Mouse (Mus musculus): ENCODE measurements around the gene Fam171b.

The Fam171b gene

DNA sequence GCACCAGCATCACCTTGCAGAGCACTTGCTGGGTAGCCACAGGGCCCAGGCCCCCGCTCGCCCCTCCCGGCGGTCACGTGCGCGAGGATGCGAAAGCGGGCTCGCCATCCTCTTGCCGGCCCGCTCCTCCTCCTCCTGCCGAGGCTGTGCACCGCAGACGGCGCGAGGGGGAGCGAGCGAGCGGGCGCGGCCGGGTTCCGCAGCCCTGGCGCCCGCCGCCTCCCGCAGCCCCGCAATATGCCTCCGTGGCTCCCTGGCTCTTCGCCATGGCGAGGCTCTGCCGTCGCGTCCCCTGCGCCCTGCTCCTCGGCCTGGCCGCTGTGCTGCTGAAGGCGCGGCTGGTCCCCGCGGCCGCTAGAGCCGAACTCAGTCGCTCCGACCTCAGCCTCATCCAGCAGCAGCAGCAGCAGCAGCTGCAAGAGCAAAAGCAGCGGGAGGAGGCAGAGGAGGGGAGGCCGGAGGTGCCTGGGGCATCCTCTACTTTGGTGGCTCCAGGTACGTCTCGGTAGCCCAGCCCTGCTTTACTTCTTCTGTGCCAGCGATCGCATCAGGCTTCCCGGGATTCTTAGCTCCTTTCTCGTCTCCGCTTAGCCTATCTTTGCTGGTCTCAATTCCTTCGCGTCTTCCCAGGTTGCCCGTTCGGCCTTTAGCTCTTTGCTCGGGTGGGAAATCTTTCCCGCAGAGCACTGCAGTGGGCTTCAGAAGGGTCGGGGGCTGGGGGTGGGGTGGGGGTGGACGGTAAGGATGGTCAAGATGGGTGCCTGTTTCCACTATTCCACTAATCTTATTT is at the start of gene Fam171b:
Gene Fam171b, plus strand, starts transcription at position 154 of the 790 bp plus-strand sequence.
- DNase-seq, result peak; percentile 93

DNA sequence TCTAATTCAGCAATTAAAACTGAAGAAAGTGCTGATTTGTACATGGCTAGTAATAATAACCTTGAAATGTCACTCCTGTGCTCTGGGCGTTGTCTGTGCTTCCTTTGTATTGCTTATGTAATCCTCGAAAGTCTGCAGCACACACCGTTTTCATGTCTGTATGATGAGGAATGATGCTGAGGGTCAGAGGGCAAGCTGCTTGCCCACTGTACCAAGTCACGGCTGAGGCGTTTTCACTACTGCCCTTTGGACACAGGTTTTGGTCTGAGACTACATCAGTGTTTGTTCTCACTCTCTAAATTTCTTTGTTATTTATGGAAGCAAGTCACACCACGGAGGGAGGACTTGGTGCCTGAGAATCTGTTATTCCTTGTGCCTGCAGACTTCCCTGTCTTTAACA is 46.4 kb upstream of the Fam171b start:
- no peak for DNase-seq

DNA sequence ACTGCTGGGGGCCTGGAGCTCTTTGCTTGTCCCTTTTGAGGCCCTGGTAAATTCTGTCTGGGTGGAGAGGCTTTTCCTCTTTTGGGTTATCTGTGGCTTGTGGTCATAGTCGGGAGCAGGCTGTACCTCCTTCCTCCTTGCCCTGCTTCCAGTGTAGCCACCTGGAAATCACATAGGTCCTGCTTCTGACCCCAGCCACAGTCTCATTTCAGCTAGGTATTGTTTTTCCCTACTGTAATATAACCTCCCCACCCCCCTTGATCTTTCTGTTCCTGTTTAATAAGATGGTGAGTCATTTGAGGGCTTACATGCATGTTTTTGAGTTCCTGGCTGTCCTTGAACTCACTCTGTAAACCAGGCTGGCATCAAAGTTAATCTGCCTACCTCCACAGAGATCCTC is 45.6 kb upstream of the Fam171b start:
- no peak for DNase-seq

DNA sequence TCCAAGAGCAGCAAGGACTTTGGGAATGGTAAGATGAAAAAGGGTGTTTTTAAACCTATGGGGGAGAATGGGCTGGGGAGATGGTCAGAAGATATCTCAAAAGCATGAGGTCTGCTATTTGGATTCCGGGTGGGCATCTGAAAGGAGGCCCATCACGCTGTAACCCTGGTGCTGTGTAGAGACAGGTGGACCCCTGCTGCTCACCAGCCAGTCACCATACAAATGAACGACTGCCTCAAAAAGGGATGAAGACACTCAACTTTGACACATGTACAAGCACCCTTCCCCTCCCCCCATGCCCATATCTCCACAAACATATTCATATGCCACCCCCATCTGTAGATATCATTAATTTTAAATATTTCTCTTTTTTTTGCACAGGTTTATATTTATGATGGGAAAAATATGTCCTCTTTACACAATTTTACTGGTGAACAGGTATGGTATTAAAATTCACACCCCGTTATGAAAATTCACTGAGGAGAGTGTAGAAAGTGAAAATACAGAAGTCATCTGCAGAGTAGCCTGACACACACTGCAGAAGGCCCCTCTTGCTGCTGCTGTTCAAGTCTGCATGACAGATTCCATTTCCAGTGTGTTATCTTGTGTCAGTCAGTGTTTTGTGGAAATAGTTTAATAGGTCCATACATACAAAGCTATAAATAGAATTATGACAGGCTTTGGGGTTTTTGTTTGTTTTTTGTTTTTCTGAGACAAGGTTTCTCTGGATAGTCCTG is 44.0 kb upstream of the Fam171b start:
- no peak for DNase-seq

DNA sequence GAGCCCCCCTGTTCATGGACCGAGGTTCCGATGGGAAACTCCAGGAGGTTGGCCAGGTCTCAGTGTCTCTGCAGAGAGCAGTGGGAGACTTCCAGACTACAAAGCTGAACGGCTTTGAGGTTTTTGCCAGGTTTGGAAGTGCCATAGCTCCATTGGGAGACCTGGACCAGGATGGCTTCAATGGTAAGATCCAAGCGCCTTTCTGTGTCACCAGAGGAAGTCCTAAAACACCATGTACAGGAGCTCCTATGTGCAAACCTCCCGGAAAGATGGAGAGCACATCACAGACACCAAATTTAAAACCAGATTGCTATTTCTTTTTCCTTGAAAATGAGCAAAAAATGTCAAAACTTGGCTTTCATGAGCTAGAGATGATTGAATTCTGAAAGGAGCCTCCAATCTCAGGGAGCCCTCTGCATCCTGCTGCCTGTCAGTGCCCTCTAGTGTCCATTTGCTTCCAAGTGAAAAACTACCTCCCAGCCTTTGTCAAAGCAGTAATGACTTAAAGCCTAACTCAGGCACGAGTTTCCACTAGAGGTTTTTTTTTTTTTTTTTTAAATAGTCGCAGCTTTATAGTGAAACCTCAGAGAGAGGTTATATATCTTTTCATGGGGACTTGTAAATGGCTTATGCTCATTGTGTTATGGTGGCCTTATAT is 41.2 kb upstream of the Fam171b start:
- DNase-seq, result peak; percentile 76

DNA sequence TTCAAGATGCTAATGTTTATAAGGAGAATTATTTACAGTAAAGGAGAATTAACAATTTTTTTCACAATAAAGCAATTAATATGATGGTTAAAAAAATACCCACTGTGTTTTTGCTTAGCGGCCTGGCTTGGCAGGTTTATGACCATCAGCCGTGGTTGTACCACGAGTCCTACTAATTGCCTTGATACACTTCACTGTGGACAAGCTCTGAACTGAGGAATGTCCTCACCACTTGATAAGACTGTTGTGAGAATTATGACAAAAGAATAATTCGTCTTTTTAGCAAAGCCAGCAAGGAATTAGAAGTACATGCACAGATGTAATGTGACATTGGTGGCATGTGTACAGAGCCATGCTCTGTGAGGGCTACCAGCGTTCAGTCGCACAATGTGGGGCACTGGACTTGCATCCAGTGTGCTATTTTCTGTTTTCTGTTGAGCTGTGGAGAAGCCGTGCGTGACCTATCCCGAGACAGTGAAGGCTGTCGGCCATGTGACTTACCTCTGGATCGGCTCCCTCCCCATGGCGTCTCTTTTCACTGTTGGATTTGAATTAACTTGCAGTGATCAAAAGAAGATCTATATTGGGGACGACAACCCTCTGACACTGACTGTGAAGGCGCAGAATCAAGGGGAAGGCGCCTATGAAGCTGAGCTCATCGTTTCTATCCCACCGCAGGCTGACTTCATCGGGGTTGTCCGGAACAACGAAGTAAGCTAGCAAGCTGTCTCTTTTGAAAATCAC is 20.9 kb upstream of the Fam171b start:
- DNase-seq, result no peak

DNA sequence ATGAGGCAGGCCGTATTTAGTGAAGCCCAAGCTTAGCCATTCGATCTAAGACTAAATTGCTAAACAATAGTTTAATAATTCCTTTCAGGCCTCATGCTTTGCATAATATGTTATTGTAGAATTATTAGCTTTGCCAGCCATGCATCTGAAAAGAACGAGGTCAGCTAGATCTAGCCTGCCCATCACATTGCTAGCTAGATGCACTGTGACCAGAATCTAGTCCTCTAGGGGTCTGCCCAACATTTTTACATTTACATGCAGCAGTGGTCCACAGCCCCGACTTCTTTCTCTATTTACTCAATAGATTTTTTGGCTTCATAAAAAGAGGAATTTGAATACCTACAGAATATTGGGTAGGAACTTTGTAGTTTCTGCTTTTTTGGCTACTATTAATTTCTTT is 20.3 kb upstream of the Fam171b start:
- DNase-seq, result no peak

DNA sequence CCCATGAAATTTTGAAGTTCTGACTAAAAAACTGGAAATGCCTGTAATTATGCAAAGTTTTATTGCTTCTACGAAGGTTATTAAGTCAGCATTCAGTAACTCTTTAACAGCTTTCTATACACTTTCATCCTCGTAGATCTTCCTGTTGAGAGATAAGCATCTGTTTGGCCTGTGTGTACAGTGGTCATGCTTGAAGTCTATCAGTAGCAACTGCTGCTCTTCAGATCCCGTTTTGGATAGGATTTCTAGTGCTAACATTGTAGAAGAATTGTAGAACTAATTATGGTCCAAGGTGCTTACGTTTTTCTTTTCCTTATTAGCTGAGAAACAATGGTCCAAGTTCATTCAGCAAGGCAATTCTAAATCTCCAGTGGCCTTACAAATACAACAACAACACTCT is 16.7 kb upstream of the Fam171b start:
- DNase-seq, result no peak

DNA sequence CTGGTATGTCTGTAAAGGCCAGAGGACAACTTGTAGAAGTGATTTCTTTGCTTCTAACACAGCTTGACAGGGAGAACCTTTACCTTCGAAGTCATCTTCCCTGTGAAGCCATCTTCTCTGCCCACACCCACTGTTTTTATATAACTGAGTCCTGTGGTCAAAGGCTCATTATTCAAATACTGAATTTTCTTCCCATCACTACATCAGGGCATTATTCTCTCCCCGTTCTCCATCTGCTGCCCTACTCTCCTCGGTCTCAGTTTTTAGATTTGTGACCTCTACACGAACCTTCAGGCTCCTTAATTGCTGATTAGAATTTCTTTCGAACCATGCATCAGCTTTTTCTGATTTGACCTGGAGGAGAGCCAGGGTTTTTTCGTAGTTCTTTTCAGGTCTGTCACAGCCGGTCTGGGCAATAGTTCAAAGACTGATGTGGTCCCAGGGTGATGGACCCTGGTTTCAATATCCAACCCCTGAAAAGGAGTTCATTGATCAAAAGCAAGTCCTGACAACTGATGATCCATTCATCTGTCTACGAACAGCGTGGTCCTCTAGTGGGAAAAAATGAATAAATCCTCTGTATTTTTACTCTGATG is 14.4 kb upstream of the Fam171b start:
- no peak for DNase-seq

DNA sequence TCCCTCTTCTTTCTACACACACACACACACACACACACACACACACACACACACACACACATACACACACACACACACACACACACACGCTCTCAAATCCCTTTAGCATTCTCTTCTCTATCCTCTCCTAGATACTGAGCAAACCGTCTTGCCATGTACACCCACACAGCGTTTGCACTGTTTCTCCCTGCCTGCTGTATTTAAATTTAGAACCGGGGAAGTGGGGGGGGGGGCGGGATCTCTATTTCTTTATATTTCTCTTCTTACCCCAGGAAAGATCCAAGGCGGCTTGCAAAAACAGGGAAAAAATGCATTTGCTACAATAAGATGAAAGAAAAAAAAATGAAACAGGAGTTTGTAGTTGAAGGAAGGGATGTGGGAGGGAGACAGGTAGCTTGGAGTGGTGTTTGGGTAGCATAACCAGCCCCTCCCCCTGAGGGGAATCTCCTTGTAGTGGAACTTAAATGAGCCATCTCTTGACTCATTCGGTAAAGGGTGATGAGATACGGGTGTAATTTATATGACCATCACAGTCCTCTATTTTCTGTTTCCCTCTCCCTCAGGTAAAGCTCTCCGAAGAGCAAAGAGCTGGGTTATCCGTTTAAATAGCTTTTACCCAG is 947 bp downstream of the Fam171b start:
- DNase-seq, result no peak

DNA sequence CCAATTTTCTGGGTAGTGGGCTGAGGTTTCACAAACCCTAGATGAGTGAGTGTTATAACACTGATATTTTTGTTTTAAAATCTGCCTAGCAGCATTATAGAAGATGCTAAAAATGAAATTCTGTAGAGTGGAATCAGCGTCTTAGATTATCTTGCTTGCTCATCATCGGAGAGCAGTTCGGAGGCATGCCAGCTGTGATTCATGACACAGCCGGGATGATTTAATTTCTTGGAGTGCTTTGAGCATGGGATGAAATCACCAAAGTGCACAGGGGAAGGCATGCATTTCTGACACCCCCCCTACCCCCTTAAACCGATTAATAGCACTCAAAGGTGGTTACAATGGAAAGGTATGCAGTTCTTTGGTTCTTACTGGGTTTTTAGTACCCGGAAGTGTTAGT is 1.6 kb downstream of the Fam171b start:
- DNase-seq, result no peak

DNA sequence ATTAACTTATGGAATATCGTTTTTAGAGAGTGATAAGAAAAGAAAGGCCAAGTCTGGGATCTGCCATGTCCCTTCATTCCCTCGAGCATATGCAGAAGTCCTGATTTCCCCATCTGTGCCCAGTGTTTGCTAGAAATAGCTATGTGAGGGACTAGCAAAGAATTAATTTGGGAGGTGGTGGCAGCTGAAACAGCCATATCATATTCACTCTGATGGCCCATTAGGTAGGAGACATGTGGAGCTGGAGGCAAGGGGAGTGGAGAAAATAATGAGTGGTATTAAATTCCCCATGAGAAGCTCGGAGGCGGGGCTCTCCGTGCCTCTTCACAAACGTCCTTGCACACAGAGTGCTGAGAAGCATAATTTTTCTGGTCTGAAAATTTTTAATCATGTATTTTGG is 3.7 kb downstream of the Fam171b start:
- DNase-seq, result no peak

DNA sequence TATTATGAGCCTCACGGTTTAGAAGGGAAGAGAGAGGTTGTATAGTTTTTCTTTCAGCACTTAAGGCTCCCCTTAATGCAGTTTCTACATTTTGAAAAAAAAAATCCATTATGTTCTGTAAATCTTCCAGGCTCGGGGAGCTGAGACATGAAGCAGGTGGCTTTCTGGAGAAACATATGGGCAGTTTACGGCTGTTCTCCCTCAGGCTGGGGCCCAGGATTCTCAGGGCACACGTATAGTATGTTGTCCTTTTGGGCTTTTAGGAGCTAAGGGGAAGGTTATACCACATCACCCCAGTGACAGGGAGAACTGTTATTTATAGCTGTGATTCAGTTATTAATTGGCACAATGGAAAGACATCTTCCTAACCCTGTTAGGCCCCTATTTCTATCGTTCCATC is 12.7 kb downstream of the Fam171b start:
- no peak for DNase-seq

DNA sequence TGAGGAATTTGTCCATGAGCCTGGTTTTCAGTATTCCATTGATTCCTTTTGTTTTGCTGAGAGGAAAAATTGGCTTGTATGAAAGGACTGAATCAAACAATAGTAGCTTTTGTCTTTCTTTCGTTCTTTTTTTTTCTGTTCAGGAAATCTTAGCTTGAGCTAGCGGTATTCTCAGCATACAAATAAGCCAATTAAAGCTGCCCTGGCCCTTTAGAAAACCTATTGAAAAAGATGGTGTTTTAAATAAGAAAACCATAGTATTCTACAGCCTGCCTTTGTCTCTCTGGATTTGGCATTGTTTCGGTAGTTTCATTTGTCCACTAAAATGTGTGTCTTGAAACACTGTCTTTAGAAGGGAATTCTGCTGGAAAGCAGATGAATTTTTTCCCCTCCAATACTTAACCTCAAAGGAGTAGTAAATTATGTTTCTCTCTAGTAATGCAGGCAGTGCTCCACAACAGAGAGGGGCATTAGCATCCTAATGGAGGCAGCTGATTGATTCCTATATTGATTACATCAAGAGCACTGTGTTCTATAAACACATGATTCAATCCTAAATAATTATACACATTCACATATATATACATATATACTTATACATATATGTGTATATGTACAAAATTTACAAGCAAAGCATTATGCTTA is 16.6 kb downstream of the Fam171b start:
- no peak for DNase-seq

DNA sequence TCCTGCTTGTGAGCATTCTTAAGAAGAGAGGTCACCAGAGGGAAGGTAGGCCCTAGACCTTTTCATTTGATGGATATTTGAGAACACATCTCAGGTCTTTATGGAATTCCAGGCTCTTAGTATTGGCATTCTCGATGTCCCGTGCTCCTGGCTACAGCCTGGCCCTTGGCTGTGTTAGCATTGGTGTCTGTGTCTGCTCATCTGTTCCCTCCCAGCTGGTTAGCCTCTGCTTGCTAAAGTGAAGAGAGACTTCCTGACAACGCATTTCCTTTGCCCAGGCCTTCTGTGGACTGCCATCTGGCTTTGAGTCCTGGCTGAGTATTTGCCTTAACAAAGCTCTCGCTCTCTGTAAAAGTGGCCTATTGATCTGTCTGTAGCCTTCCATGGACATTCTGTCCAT is 20.5 kb downstream of the Fam171b start:
- no peak for DNase-seq

DNA sequence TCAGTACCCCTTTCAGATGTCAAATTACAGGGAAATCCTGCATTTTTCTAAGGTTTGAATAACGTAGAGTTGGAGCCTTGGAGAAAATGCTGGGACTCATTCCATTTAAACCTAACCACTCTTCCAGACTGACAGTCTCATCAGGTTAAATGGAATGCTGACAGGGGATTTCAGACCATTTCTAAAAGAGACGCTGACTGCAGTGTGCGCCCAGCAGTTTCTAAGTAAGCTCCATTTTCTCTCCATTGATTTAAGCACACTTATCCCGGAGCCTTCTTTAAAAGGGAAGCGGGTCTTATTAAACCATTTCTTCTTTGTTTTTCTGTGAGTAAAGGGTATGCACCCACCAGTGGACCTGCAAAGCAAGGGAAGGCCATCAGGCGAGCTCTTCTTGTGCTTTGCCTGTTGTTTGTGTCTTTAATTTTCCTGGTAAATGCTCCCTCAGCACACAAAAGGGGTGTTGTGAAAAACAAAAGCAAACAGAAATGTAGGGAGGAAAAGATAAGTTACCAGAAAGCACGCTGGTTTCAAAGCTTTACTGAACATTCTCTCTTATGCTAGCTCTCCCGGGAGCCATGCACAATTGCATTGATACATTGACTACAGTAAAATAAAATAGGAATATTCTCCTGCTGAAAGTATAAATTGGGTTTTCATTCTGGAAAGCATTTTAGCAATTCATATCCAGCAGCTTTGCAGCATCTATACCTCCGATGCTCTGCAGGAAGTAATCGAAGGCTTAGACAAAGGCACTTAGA is 23.1 kb downstream of the Fam171b start:
- no peak for DNase-seq

DNA sequence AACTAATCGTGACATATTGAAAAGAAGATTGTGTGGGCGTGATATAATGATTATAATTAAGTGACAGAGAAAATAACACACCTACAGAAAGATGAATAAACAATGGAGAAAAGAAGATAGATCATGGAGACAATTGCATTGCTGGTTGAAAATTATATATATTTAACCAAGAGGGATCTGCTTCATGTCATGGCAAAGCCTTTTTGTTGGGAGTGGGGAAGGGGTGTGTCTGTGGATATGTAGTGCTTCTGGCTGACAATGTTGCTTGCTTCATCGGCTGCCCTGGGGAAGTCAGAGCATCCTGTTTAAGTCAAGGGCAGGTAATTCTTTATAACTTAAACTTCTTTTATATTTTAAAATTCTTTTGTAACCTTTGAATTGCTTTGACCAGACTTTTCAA is 36.1 kb downstream of the Fam171b start:
- no peak for DNase-seq

DNA sequence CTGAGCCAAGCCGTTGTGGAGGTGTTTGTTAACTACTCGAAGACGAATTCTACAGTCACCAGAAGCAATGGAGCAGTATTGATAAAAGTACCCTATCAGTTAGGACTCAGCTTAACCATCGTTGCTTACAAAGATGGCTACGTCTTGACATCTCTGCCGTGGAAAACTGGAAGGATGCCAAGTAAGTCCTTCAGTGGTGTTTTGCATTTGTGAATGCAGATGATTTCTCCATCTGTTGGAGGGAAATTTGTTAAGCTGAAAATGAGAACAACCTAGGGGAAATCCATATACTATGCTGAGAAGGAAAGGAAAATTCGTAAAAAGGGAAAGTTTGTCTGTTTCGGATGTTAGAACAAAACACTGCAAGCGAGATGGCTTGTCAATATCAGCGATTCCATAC is 41.0 kb downstream of the Fam171b start:
- DNase-seq, result no peak

DNA sequence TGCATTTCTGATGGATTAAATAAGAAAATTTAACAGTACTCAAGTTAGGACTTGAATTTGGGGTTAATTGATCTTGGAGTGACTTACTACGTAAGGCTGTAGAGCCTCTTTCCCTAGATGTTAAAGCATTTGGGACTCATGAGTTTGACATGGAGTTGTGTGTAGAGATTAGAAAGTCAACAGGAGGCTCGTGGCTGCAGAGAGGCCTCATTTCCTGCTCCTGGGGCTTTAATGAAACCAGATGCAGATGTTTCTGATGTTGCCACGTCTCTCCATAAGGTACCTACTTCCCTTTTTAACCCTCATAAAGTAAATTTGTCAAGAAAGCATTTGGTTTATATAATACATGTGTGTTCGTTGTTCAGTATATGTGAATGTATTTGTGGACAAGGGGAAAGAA is 43.8 kb downstream of the Fam171b start:
- peak; percentile 26 for DNase-seq

DNA sequence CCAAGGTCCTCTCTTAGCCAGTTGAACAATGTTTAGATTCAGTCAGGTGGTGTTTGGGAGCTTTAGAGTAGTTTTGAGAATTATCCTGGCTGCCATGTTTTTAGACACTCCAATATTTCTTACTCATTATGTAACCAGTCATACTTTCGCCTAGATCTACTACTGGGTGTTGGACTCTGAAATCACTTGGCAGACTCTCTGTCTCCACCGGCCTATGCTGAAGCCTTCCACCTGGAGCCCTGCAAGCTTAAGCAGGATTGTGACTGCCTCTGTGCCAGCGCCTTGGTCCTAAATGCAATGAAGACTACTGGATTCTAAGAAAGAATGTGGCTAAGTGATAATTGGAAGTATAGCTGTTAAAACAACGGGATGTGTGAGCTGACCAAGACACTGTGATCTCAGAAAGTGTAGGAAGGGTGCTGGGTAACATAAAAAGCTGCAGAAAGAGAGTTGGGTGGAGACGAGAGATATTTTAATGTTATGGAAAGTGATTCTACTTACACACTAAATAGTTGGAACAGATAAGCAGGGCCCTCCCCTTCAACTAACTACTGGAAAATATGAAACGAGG is 71.5 kb downstream of the Fam171b start:
- no peak for DNase-seq

DNA sequence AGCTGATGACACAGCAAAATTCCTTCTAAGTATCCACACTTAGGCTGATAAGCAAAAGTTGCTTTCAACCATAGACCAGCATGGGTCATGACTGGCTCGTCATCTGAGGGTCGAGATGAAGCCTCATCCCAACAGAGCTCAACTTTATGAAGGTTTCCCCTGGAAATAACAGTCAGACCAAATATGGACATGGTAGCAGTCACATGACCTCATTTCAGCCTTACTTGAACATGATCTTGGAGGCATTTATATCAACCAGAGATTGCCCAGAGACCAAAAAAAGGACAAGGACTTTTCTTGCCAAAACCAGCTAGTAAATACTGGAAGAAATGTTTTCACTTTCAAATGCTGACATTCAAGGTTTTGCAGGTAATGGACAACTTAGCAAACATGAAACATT is 81.3 kb downstream of the Fam171b start:
- DNase-seq, result no peak
